Mouse (Mus musculus): ENCODE measurements around the gene Smok3c. TPM values are rescaled to one million over a fixed set of nuclear protein-coding genes. Genes with fewer than 3 reads are reported as not detected.
"Not testable (repeated sequence)": the region's sequence is repeated elsewhere in the genome, so short reads cannot be mapped to it uniquely, and the experiment has no call there.

The Smok3c gene
- total and polyA plus RNA-seq, 3 experiments = not detected

GRCm38 (mm10) chr5:138016530-138016929, 36.5 kb upstream of the Smok3c start:
- no peaks in the 10 kb centered on the region for H3K36me3 ChIP-seq (ENCODE audit: control insufficient read depth in 1 of 2, insufficient read depth in 2 of 2, low read length in 2 of 2)
- DNase-seq (ENCODE audit: low read depth, low spot score) = no peak
- H3K4me1 ChIP-seq (ENCODE audit: control insufficient read depth in 1 of 2, insufficient read depth in 2 of 2, low read length in 2 of 2) = no peaks in the 10 kb centered on the region
- no peaks in the 10 kb centered on the region for H3K79me2 ChIP-seq (ENCODE audit: control insufficient read depth, insufficient read depth, low read length, poor library complexity)
- H3K9me3 ChIP-seq (replicated peaks; ENCODE audit: insufficient read depth, low read length) = no peaks in the 10 kb centered on the region
- H3K9ac ChIP-seq (ENCODE audit: control insufficient read depth, low read depth, low read length, poor library complexity, severe bottlenecking) = no peak overlapping the region
- no peaks in the 10 kb centered on the region; a peak in 1 of 4 replicates for H3K27me3 ChIP-seq (ENCODE audit: control insufficient read depth in 1 of 2, insufficient read depth in 2 of 2, low read length in 2 of 2)
- no peak overlapping the region for H3K27ac ChIP-seq (ENCODE audit: control insufficient read depth, low read depth, low read length)
- no peak overlapping the region for H3K4me3 ChIP-seq (ENCODE audit: control insufficient read depth in 1 of 2, insufficient read depth in 1 of 2, low read depth in 2 of 2, low read length in 2 of 2)
- TF ChIP-seq MAFK (IDR thresholded peaks at IDR 0.05; ENCODE audit: borderline replicate concordance, low read depth, low read length) (no peak), BHLHE40 (IDR thresholded peaks at IDR 0.05; ENCODE audit: borderline replicate concordance, low read depth, low read length) (no peak), TBP (IDR thresholded peaks at IDR 0.05; ENCODE audit: low read depth, low read length) (no peak), MYB (IDR thresholded peaks at IDR 0.05; ENCODE audit: low read depth, low read length) (no peak), MYC (IDR thresholded peaks at IDR 0.05; ENCODE audit: low read depth, low read length) (no peak), MAZ (IDR thresholded peaks at IDR 0.05; ENCODE audit: low read depth, low read length) (no peak), ELF1 (IDR thresholded peaks at IDR 0.05; ENCODE audit: low read depth, low read length) (no peak), RAD21 (IDR thresholded peaks at IDR 0.05; ENCODE audit: low read depth, low read length) (no peak), ETS1 (IDR thresholded peaks at IDR 0.05; ENCODE audit: low read depth, low read length) (no peak), JUND (IDR thresholded peaks at IDR 0.05; ENCODE audit: low read depth, low read length) (no peak), E2F4 (IDR thresholded peaks at IDR 0.05; ENCODE audit: borderline replicate concordance, low read depth, low read length) (no peak), MEF2A (IDR thresholded peaks at IDR 0.05; ENCODE audit: extremely low read depth, insufficient replicate concordance, low read depth, low read length, poor library complexity, severe bottlenecking) (no peak), MXI1 (IDR thresholded peaks at IDR 0.05; ENCODE audit: low read depth, low read length) (no peak), RCOR1 (IDR thresholded peaks at IDR 0.05; ENCODE audit: low read depth, low read length) (no peak), GATA1 (IDR thresholded peaks at IDR 0.05; ENCODE audit: low read depth, low read length) (no peak), ZKSCAN1 (IDR thresholded peaks at IDR 0.05; ENCODE audit: low read depth, low read length) (no peak)

GRCm38 (mm10) chr5:138016997-138017396, 36.0 kb upstream of the Smok3c start:
- no peak for TF ChIP-seq USF1 (IDR thresholded peaks at IDR 0.05; ENCODE audit: low read depth, low read length)
- Histone ChIP-seq H3K9me3 (replicated peaks; ENCODE audit: insufficient read depth, low read length) (no peaks in the 10 kb centered on the region), H3K27me3 (ENCODE audit: control insufficient read depth in 1 of 2, insufficient read depth in 2 of 2, low read length in 2 of 2) (no peaks in the 10 kb centered on the region; a peak in 1 of 4 replicates), H3K27ac (ENCODE audit: control insufficient read depth, low read depth, low read length) (no peak overlapping the region), H3K79me2 (ENCODE audit: control insufficient read depth, insufficient read depth, low read length, poor library complexity) (no peaks in the 10 kb centered on the region), H3K9ac (ENCODE audit: control insufficient read depth, low read depth, low read length, poor library complexity, severe bottlenecking) (no peak overlapping the region), H3K4me1 (ENCODE audit: control insufficient read depth in 1 of 2, insufficient read depth in 2 of 2, low read length in 2 of 2) (no peaks in the 10 kb centered on the region), H3K36me3 (ENCODE audit: control insufficient read depth in 1 of 2, insufficient read depth in 2 of 2, low read length in 2 of 2) (no peaks in the 10 kb centered on the region), H3K4me3 (ENCODE audit: control insufficient read depth in 1 of 2, insufficient read depth in 1 of 2, low read depth in 2 of 2, low read length in 2 of 2) (no peak overlapping the region)
- no peak for DNase-seq (ENCODE audit: low read depth, low spot score)

- DNase-seq (ENCODE audit: low read depth, low spot score); H3K27ac ChIP-seq (ENCODE audit: control insufficient read depth, low read depth, low read length); H3K36me3 ChIP-seq (ENCODE audit: control insufficient read depth in 1 of 2, insufficient read depth in 2 of 2, low read length in 2 of 2); H3K4me1 ChIP-seq (ENCODE audit: control insufficient read depth in 1 of 2, insufficient read depth in 2 of 2, low read length in 2 of 2); H3K4me3 ChIP-seq (ENCODE audit: control insufficient read depth in 1 of 2, insufficient read depth in 1 of 2, low read depth in 2 of 2, low read length in 2 of 2); H3K9ac ChIP-seq (ENCODE audit: control insufficient read depth, low read depth, low read length, poor library complexity, severe bottlenecking); H3K79me2 ChIP-seq (ENCODE audit: control insufficient read depth, insufficient read depth, low read length, poor library complexity); H3K9me3 ChIP-seq (replicated peaks; ENCODE audit: insufficient read depth, low read length); H3K27me3 ChIP-seq (ENCODE audit: control insufficient read depth in 1 of 2, insufficient read depth in 2 of 2, low read length in 2 of 2): not testable (repeated sequence)
These were observed 33.4 kb upstream of the Smok3c start for GRCm38 (mm10) chr5:138019577-138019976.

GRCm38 (mm10) chr5:138020961-138021479, 32.0 kb upstream of the Smok3c start, which contains the start of the genes Smok3a and Smok3b:
Gene Smok3a, plus strand, starts transcription at chr5:138021261.
Gene Smok3b, plus strand, starts transcription at chr5:138021429.
- not testable (repeated sequence) for H3K79me2 ChIP-seq (ENCODE audit: control insufficient read depth, insufficient read depth, low read length, poor library complexity); H3K9me3 ChIP-seq (replicated peaks; ENCODE audit: insufficient read depth, low read length); DNase-seq (ENCODE audit: low read depth, low spot score); H3K36me3 ChIP-seq (ENCODE audit: control insufficient read depth in 1 of 2, insufficient read depth in 2 of 2, low read length in 2 of 2); H3K27ac ChIP-seq (ENCODE audit: control insufficient read depth, low read depth, low read length); H3K27me3 ChIP-seq (ENCODE audit: control insufficient read depth in 1 of 2, insufficient read depth in 2 of 2, low read length in 2 of 2); H3K4me1 ChIP-seq (ENCODE audit: control insufficient read depth in 1 of 2, insufficient read depth in 2 of 2, low read length in 2 of 2); H3K4me3 ChIP-seq (ENCODE audit: control insufficient read depth in 1 of 2, insufficient read depth in 1 of 2, low read depth in 2 of 2, low read length in 2 of 2); H3K9ac ChIP-seq (ENCODE audit: control insufficient read depth, low read depth, low read length, poor library complexity, severe bottlenecking)
